Mouse (Mus musculus) regulatory T cell (primary cell): ENCODE measurements around the gene Dydc1.

Source experiments
- in situ Hi-C: fragments of 300-600 bp; cut with MboI, MseI; formaldehyde crosslinking; loops from one replicate; pipeline ENCODE4 v1.15.1; 2025; ENCODE audit warnings: high pct_unique_total_duplicates

The Dydc1 gene

GRCm38 (mm10) chr14:41098726-41099125, 26.0 kb downstream of the Dydc1 start:
- in situ Hi-C loops: no loop called here

GRCm38 (mm10) chr14:41100712-41101111, 28.0 kb downstream of the Dydc1 start:
- in situ Hi-C loops: no loop called here

- in situ Hi-C loops: no loop called here
Measured at GRCm38 (mm10) chr14:41101242-41101641, 28.5 kb downstream of the Dydc1 start.

- in situ Hi-C loops: no loop called here
Measured at GRCm38 (mm10) chr14:41102269-41102668, 29.6 kb downstream of the Dydc1 start.

- in situ Hi-C loops: no loop called here
Measured at GRCm38 (mm10) chr14:41104853-41105444, 32.2 kb downstream of the Dydc1 start, which contains the start of gene Mat1a. TSS of gene Mat1a (plus strand) at chr14:41105035.

- in situ Hi-C loops: no loop called here
Measured at GRCm38 (mm10) chr14:41111031-41111668, 38.4 kb downstream of the Dydc1 start.

GRCm38 (mm10) chr14:41112944-41113343, 40.2 kb downstream of the Dydc1 start:
- in situ Hi-C loops: no loop called here

GRCm38 (mm10) chr14:41116271-41116670, 43.6 kb downstream of the Dydc1 start:
- in situ Hi-C loops: no loop called here

- in situ Hi-C loops: no loop called here
Measured at GRCm38 (mm10) chr14:41124683-41125082, 52.0 kb downstream of the Dydc1 start.

GRCm38 (mm10) chr14:41127997-41128396, 55.3 kb downstream of the Dydc1 start:
- in situ Hi-C loops: no loop called here

- in situ Hi-C loops: no loop called here
Measured at GRCm38 (mm10) chr14:41131540-41131939, 58.8 kb downstream of the Dydc1 start, which contains the start of gene Sftpa1. TSS of gene Sftpa1 (plus strand) at chr14:41131782.

- in situ Hi-C loops: no loop called here
Measured at GRCm38 (mm10) chr14:41137006-41137405, 64.3 kb downstream of the Dydc1 start.

GRCm38 (mm10) chr14:41140686-41141085, 68.0 kb downstream of the Dydc1 start:
- in situ Hi-C loops: no loop called here
